Mouse (Mus musculus): Measurements from ENCODE around the gene Krt20. TPM values are rescaled to one million over a fixed set of nuclear protein-coding genes. Genes with fewer than 3 reads are reported as not detected.

Gene Krt20
- polyA plus RNA-seq, 1 experiment from 2014 or later, result 0.13 TPM

Other genes starting within 250 kb of the Krt20 start
- 155 and 157 TPM in 2 replicates for gene Smarce1, start 207.1 kb downstream of the Krt20 start, polyA plus RNA-seq (2014; fragmentation: Nextera tagmentation; extraction: Ambion mirVana)
- gene Krt222, start 194.1 kb downstream of the Krt20 start, polyA plus RNA-seq (2014; fragmentation: Nextera tagmentation; extraction: Ambion mirVana), result 9.5 and 11.6 TPM in 2 replicates
- gene Krt24, start 152.9 kb downstream of the Krt20 start, polyA plus RNA-seq (2014; fragmentation: Nextera tagmentation; extraction: Ambion mirVana), result not detected in 2 replicates
- gene Krt25, start 115.2 kb downstream of the Krt20 start, polyA plus RNA-seq (2014; fragmentation: Nextera tagmentation; extraction: Ambion mirVana), result 0.45 and 0.79 TPM in 2 replicates
- gene Krt26, start 100.2 kb downstream of the Krt20 start, polyA plus RNA-seq (2014; fragmentation: Nextera tagmentation; extraction: Ambion mirVana), result 0.10 and 0.29 TPM in 2 replicates
- 0.43 TPM in 1 of 2 replicates, not detected in the other for gene Krt27, start 87.0 kb downstream of the Krt20 start, polyA plus RNA-seq (2014; fragmentation: Nextera tagmentation; extraction: Ambion mirVana)
- gene Krt28, start 63.2 kb downstream of the Krt20 start, polyA plus RNA-seq (2014; fragmentation: Nextera tagmentation; extraction: Ambion mirVana), result 0.24 and 0.32 TPM in 2 replicates
- gene Krt10, start 48.8 kb downstream of the Krt20 start, polyA plus RNA-seq (2014; fragmentation: Nextera tagmentation; extraction: Ambion mirVana), result 33.7 and 39.7 TPM in 2 replicates
- gene Krt12, start 15.9 kb downstream of the Krt20 start, polyA plus RNA-seq (2014; fragmentation: Nextera tagmentation; extraction: Ambion mirVana), result not detected in 2 replicates
- gene Krt23, start 55.0 kb upstream of the Krt20 start, polyA plus RNA-seq (2014; fragmentation: Nextera tagmentation; extraction: Ambion mirVana), result 0.22 TPM in 1 of 2 replicates, not detected in the other
- not detected in 2 replicates for gene Krt39, start 83.2 kb upstream of the Krt20 start, polyA plus RNA-seq (2014; fragmentation: Nextera tagmentation; extraction: Ambion mirVana)
- gene Krt40, start 105.0 kb upstream of the Krt20 start, polyA plus RNA-seq (2014; fragmentation: Nextera tagmentation; extraction: Ambion mirVana), result not detected in 2 replicates
- gene Krtap3-3, start 112.7 kb upstream of the Krt20 start, polyA plus RNA-seq (2014; fragmentation: Nextera tagmentation; extraction: Ambion mirVana), result not detected in 2 replicates
- gene Krtap3-2, start 118.7 kb upstream of the Krt20 start, polyA plus RNA-seq (2014; fragmentation: Nextera tagmentation; extraction: Ambion mirVana), result not detected in 2 replicates
- not detected in 2 replicates for gene Gm11939, start 121.3 kb upstream of the Krt20 start, polyA plus RNA-seq (2014; fragmentation: Nextera tagmentation; extraction: Ambion mirVana)
- gene Krtap3-1, start 128.5 kb upstream of the Krt20 start, polyA plus RNA-seq (2014; fragmentation: Nextera tagmentation; extraction: Ambion mirVana), result not detected in 2 replicates
- not detected in 2 replicates for gene Krtap1-5, start 142.9 kb upstream of the Krt20 start, polyA plus RNA-seq (2014; fragmentation: Nextera tagmentation; extraction: Ambion mirVana)
- not detected in 2 replicates for gene Krtap1-4, start 145.5 kb upstream of the Krt20 start, polyA plus RNA-seq (2014; fragmentation: Nextera tagmentation; extraction: Ambion mirVana)
- gene Krtap1-3, start 153.2 kb upstream of the Krt20 start, polyA plus RNA-seq (2014; fragmentation: Nextera tagmentation; extraction: Ambion mirVana), result not detected in 2 replicates
- not detected in 2 replicates for gene Krtap9-3, start 160.0 kb upstream of the Krt20 start, polyA plus RNA-seq (2014; fragmentation: Nextera tagmentation; extraction: Ambion mirVana)
- gene Gm11938, start 165.2 kb upstream of the Krt20 start, polyA plus RNA-seq (2014; fragmentation: Nextera tagmentation; extraction: Ambion mirVana), result not detected in 2 replicates
- gene Gm11937, start 172.0 kb upstream of the Krt20 start, polyA plus RNA-seq (2014; fragmentation: Nextera tagmentation; extraction: Ambion mirVana), result not detected in 2 replicates
- gene Krtap2-4, start 176.7 kb upstream of the Krt20 start, polyA plus RNA-seq (2014; fragmentation: Nextera tagmentation; extraction: Ambion mirVana), result not detected in 2 replicates
- gene Gm11562, start 182.3 kb upstream of the Krt20 start, polyA plus RNA-seq (2014; fragmentation: Nextera tagmentation; extraction: Ambion mirVana), result not detected in 2 replicates
- gene Krtap4-1, start 190.1 kb upstream of the Krt20 start, polyA plus RNA-seq (2014; fragmentation: Nextera tagmentation; extraction: Ambion mirVana), result not detected in 2 replicates
- gene Krtap4-2, start 196.9 kb upstream of the Krt20 start, polyA plus RNA-seq (2014; fragmentation: Nextera tagmentation; extraction: Ambion mirVana), result not detected in 2 replicates
- gene Krtap4-7, start 205.9 kb upstream of the Krt20 start, polyA plus RNA-seq (2014; fragmentation: Nextera tagmentation; extraction: Ambion mirVana), result not detected in 2 replicates
- gene Gm11555, start 212.1 kb upstream of the Krt20 start, polyA plus RNA-seq (2014; fragmentation: Nextera tagmentation; extraction: Ambion mirVana), result not detected in 2 replicates
- gene Gm11563, start 220.8 kb upstream of the Krt20 start, polyA plus RNA-seq (2014; fragmentation: Nextera tagmentation; extraction: Ambion mirVana), result not detected in 2 replicates
- not detected in 2 replicates for gene Krtap4-6, start 227.8 kb upstream of the Krt20 start, polyA plus RNA-seq (2014; fragmentation: Nextera tagmentation; extraction: Ambion mirVana)

All from neural tube, embryonic 14.5 days (tissue).